Mouse (Mus musculus) liver, adult 2 months (tissue): ENCODE measurements at regions not wholly inside any gene's neighbourhood (a gene's known extent, or its start where the extent isn't known, plus 50 kb on each side); places are given as distances from the start of the nearest gene placed in this dataset.

Source experiments
- DNase-seq: peaks from one replicate; pipeline ENCODE4 v3.0.0-alpha.2; 2011; ENCODE audit warnings: low read depth, low spot score; ENCODE audit errors: extremely low read depth
- H3K27ac ChIP-seq: fragments of 200-500 bp; replicated peaks from 2 replicates; pipeline ENCODE4 v1.5.1; 2012; ENCODE audit warnings: low read depth, mild to moderate bottlenecking, control low read depth, inconsistent platforms, low read length; ENCODE audit not compliant: insufficient read depth
- H3K27me3 ChIP-seq: fragments of 200-500 bp; 2 replicates; pipeline ENCODE4 v1.6.1; 2012; ENCODE audit warnings: mild to moderate bottlenecking, moderate library complexity, low read length, inconsistent platforms; ENCODE audit not compliant: control insufficient read depth, insufficient read depth
- H3K36me3 ChIP-seq: fragments of 200-500 bp; 2 replicates; pipeline ENCODE4 v1.6.1; 2012; ENCODE audit warnings: low read length, inconsistent platforms; ENCODE audit not compliant: control insufficient read depth, insufficient read depth
- H3K4me1 ChIP-seq: fragments of 200-500 bp; 2 replicates; pipeline ENCODE4 v1.6.1; 2011; ENCODE audit warnings: low read length; ENCODE audit not compliant: control insufficient read depth, insufficient read depth
- H3K4me3 ChIP-seq: fragments of 200-500 bp; 2 replicates; pipeline ENCODE4 v1.5.1; 2011; ENCODE audit warnings: low read depth, mild to moderate bottlenecking, control low read depth, low read length, moderate library complexity; ENCODE audit not compliant: insufficient read depth
- H3K79me2 ChIP-seq: fragments of 200-500 bp; 2 replicates; pipeline ENCODE4 v1.6.1; 2012; ENCODE audit warnings: inconsistent platforms, mild to moderate bottlenecking, low read length, moderate library complexity; ENCODE audit not compliant: control insufficient read depth, insufficient read depth
- H3K9ac ChIP-seq: fragments of 200-500 bp; 2 replicates; pipeline ENCODE4 v1.6.1; 2012; ENCODE audit warnings: low read depth, mild to moderate bottlenecking, control low read depth, inconsistent platforms, low read length
- CTCF ChIP-seq: fragments of 200-500 bp; IDR thresholded peaks from 2 replicates; pipeline ENCODE4 v1.5.1; 2011; ENCODE audit warnings: low read depth, low read length, control low read depth
- POLR2A ChIP-seq: fragments of 200-500 bp; IDR thresholded peaks from 2 replicates; pipeline ENCODE4 v1.6.1; 2011; ENCODE audit warnings: low read length, control low read depth; ENCODE audit not compliant: insufficient read depth; ENCODE audit errors: extremely low read depth
- WGBS: fragments of 180-500 bp; shearing (Covaris S2); methylation state at CpG from one replicate; pipeline ENCODE4 v1.1.7; 2018; 5-methylcytosine and 5-hydroxymethylcytosine counted together

GRCm38 (mm10) chr1:23462411-23462810 lies 64.8 kb upstream of the Ogfrl1 start:
- DNase-seq = no peak
- Histone ChIP-seq H3K36me3 (no peaks in the 10 kb centered on the region), H3K4me1 (no peaks in the 10 kb centered on the region), H3K9ac (no peak overlapping the region), H3K79me2 (no peaks in the 10 kb centered on the region), H3K27me3 (no peaks in the 10 kb centered on the region), H3K4me3 (no peak overlapping the region), H3K27ac (no peak overlapping the region)
- WGBS = 90% methylated on average over 3 of the region's 3 CpGs
- TF ChIP-seq CTCF = no peak
- no peak for TF ChIP-seq POLR2A

- Histone ChIP-seq H3K4me3 (no peak overlapping the region), H3K27ac (no peak overlapping the region), H3K79me2 (no peaks in the 10 kb centered on the region), H3K4me1 (no peaks in the 10 kb centered on the region), H3K27me3 (no peaks in the 10 kb centered on the region), H3K36me3 (no peaks in the 10 kb centered on the region), H3K9ac (no peak overlapping the region)
- 64% methylated on average over 3 of the region's 3 CpGs for WGBS
- no peak for DNase-seq
- TF ChIP-seq CTCF = no peak
Measured at GRCm38 (mm10) chr1:23464081-23464480, 66.5 kb upstream of the Ogfrl1 start.

- H3K79me2 ChIP-seq = no peaks in the 10 kb centered on the region
- H3K4me1 ChIP-seq = no peaks in the 10 kb centered on the region
- no peak for TF ChIP-seq POLR2A
- no peak for TF ChIP-seq CTCF
- no peaks in the 10 kb centered on the region for H3K36me3 ChIP-seq
- 84% methylated on average over 7 of the region's 7 CpGs for WGBS
- no peak for DNase-seq
- H3K9ac ChIP-seq = no peak overlapping the region
- no peaks in the 10 kb centered on the region for H3K27me3 ChIP-seq
- H3K4me3 ChIP-seq = no peak overlapping the region
- no peak overlapping the region for H3K27ac ChIP-seq
Measured at GRCm38 (mm10) chr1:23466340-23466739, 68.8 kb upstream of the Ogfrl1 start.

DNA sequence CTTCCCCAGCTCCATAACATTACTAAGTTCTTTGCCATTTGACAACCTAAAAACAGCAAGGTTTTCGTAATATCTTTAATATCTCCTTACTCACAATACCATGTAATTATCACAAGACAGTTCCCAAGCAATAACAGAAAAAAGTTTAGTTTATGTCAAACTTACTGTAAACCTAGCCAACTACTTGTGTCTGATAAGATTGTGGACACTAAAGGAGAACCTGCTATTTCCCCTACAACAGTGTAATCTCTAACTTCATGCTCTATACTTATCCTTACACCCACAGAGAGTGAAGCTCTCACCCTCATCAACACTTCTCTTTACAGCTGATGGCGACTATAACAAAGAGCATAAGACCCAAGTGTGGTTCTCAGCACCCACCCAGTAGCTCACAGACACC lies 69.8 kb upstream of the Ogfrl1 start:
- Histone ChIP-seq H3K79me2 (no peaks in the 10 kb centered on the region), H3K4me1 (no peaks in the 10 kb centered on the region), H3K27me3 (no peaks in the 10 kb centered on the region), H3K27ac (no peak overlapping the region), H3K4me3 (no peak overlapping the region), H3K36me3 (no peaks in the 10 kb centered on the region), H3K9ac (no peak overlapping the region)
- DNase-seq = no peak
- no peak for TF ChIP-seq CTCF
- TF ChIP-seq POLR2A = no peak
- 93% methylated on average over 2 of the region's 2 CpGs for WGBS

GRCm38 (mm10) chr1:23480776-23481320 lies 83.3 kb upstream of the Ogfrl1 start:
- Histone ChIP-seq H3K4me1 (peaks cover 13% of the 10 kb centered on the region), H3K27me3 (no peaks in the 10 kb centered on the region), H3K79me2 (no peaks in the 10 kb centered on the region), H3K9ac (no peak overlapping the region), H3K36me3 (no peaks in the 10 kb centered on the region), H3K27ac (no peak overlapping the region), H3K4me3 (no peak overlapping the region)
- TF ChIP-seq CTCF (no peak), POLR2A (no peak)
- DNase-seq = peak; percentile 92
- 14% methylated on average over 5 of the region's 5 CpGs for WGBS

- no peak overlapping the region for H3K27ac ChIP-seq
- H3K4me3 ChIP-seq = no peak overlapping the region
- no peak for TF ChIP-seq POLR2A
- TF ChIP-seq CTCF = no peak
- DNase-seq = peak; percentile 98
- no peak overlapping the region for H3K9ac ChIP-seq
- H3K27me3 ChIP-seq = no peaks in the 10 kb centered on the region
- H3K4me1 ChIP-seq = peaks cover 13% of the 10 kb centered on the region
- 7% methylated on average over 1 of the region's 1 CpGs for WGBS
- no peaks in the 10 kb centered on the region for H3K36me3 ChIP-seq
- no peaks in the 10 kb centered on the region for H3K79me2 ChIP-seq
Measured at GRCm38 (mm10) chr1:23484566-23484965, 87.0 kb upstream of the Ogfrl1 start.
